Mouse (Mus musculus) large intestine, adult 2 months (tissue): ENCODE data around the gene Qrfpr. TPM values are rescaled to one million over a fixed set of nuclear protein-coding genes. Genes with fewer than 3 reads are reported as not detected.

Source experiments
- DNase-seq: peaks from one replicate; pipeline ENCODE4 v3.0.0-alpha.2; 2012; ENCODE audit warnings: low read depth, low spot score
- WGBS: fragments of 180-500 bp; shearing (Covaris S2); methylation state at CpG from one replicate; pipeline ENCODE4 v1.1.7; 2018; 5-methylcytosine and 5-hydroxymethylcytosine counted together
- polyA plus RNA-seq: library from polyadenylated mRNA; depleted of rRNA; stranded (reverse); fragments of >200 nt; gene quantifications from 2 replicates; pipeline ENCODE4 v1.2.3, GENCODE M21; 2012; rRNA removed

Qrfpr gene
- not detected in 2 replicates for polyA plus RNA-seq

DNA sequence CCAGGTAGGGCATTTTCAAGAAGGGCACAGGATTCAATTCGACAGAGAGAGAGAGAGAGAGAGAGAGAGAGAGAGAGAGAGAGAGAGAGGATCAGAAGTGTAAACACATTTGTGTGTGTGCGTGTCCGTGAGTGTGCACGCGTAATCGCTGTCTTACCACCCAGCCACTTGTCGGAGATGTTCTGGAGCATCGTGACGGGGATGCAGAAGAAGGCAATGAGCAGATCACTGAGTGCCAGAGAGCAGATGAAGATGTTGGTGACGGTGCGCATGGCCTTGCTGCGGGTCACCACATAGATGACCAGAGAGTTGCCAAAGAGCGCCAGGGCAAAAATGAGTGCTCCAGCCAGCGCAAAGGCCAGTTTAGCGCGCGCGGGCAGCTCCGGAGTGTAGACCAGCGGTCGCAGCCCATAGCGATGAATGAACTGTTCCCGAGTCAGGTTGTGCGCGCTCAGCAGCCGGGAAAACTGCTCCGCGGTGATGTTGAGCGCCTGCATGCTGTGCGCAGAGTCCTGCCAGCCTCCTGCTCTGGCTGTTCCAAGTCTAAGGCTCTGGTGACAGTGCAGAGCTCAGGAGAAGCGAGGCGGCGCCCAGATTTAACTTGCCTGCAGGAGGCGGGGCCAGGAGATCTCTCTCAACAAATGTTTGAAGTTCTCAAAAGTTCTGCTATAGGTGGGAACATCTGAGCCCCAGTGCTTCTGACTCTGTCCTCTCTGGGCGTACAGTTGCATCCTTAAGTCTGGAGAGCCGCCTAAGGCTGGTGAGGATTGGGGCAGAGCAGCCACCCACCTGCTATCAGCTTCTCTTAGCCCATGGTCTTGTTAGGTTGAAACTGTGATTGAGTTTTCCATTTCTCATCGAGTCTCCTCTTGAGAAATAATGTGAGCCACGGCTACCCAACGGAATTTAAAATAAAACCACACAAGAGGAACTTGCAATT lies at the start of gene Qrfpr:
TSS of gene Qrfpr (minus strand) at position 571 of the 940 bp plus-strand sequence.
- DNase-seq, result no peak
- 10% methylated on average over 39 of the region's 39 CpGs for WGBS

DNA sequence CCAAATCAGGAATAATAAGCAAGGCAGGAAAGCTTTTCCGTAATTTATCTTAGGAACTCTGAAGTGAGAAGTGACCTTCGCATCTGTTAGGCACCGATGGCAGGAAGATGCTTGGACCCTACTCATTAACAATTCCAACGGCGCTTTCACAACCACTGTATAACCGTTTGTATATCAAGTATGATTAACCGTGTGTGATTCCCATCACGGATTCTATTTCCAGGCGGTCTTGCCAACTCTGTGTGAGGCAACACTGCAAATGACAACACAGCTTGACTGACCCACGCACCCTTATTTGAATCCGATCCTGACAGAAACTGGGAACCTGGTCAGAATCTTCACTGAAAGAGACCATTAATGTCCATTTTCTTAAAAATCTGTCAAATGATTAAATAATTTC lies 41.8 kb upstream of the Qrfpr start:
- no peak for DNase-seq
- 87% methylated on average over 11 of the region's 11 CpGs for WGBS

DNA sequence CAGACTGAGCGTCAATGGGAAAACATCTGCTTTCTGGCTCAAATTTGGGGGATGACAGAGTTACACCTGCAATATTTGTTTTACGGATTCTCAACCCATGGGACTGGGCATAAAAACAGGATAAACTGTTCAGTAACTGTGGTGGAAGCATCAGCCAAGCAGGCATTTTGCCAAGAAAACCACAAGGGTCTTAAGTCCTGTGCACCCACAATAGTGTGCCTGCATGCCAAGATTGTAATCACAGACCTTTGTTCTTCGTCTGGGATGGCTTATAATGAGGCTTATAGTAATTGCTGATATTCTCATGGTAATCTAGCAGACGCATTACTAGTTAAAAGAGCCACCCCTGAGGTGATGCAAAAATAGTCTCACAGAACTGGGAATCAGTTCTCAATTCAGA lies 41.2 kb upstream of the Qrfpr start:
- 69% methylated on average over 4 of the region's 4 CpGs for WGBS
- no peak for DNase-seq

DNA sequence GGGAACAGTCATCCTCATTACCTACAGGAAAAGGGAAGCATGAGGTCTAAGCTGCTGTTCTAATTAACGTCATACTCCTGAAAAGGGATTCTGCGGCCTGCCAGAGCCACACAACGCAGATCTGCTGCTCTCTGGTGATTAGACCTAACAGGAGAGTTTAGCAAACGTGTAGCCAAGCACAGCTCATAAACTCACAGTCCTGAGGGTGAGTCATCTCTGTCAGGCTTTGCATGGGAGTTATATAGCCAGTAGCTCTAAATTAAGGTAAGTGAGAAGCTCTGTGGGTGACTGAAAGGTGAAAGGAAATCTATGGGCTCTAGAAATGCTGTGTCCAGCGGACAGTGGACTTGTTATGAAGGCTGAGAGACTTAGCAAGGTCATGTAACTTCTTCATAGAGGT lies 28.5 kb upstream of the Qrfpr start:
- DNase-seq, result no peak
- 36% methylated on average over 5 of the region's 5 CpGs for WGBS

DNA sequence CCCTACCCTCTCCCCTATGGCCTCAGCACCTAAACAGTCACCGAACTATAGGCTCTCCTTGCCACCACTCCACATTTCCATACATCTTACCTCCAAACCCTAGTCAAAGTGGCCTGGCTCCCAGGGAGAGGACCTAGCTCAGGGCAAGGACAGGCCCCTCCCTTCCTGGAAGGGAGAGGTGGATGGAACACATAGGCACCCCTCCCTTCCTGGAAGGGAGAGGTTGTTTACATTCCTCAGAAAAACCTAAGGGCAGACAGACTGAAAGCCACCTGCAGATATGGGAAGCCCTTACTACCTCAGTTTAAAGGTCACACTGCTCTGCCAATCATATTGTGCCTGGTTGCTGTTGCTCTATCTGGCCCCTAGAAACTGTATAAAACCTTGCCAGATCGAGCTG lies 26.3 kb upstream of the Qrfpr start:
- DNase-seq, result no peak
- 79% methylated on average over 2 of the region's 2 CpGs for WGBS

DNA sequence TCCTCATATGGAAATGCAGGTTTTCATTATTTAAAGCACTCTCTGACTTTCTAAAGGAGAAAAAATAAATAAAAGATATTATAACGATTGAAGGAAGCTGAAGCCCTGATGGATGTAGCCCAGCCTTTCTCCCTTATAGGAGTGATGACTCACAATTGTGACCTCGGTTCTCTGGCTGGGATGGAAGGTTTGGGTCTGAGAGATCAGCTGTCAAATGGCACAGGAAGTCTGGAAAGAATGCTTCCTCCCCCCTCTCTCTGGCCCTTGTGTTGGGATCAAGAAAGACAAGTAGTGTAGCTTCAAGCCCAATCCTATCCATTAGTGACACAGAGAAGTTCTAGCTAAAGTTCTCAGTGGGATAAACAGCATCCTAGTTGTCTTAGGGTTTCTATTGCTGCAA lies 7.8 kb upstream of the Qrfpr start:
- no peak for DNase-seq
- WGBS, result 46% methylated on average over 2 of the region's 2 CpGs

DNA sequence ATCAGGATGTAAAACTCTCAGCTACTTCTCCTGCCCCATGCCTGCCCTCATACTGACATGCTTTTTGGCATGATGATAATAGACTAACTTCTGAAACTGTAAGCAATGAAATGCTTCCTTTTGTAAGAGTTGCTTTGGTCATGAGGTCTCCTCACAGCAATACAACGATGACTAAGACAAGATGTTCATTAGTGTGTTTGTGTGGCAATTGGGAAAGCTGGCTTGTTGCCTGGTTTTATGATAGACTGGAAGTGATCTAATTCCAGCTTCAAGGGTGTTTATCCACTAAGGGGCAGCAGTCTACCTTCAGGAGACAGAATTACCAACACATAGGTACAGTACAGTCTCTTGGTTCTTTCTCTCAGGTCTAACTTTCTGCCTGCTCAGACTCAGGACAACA lies 5.1 kb upstream of the Qrfpr start:
- 58% methylated on average over 1 of the region's 1 CpGs for WGBS
- DNase-seq, result no peak

DNA sequence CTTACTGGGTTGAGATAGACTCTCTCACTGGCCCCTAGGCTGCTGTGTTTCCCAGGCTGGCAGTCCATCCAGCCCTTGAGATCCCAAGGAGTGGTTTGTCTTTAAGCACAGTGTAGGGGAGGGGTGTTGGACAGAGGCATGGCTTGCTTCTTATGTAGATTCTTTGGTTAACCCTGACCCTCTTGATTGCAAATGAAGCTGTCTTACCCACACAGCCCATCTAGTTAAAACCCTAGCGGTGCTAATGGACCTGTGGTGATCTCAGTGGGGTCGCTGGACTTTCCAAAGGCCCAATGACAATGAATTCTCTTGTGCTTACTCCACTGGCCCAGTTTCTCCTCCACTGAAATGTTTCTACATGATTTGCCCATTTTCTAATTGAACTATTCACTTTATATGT lies 1.2 kb upstream of the Qrfpr start:
- 35% methylated on average over 2 of the region's 2 CpGs for WGBS
- DNase-seq, result no peak

DNA sequence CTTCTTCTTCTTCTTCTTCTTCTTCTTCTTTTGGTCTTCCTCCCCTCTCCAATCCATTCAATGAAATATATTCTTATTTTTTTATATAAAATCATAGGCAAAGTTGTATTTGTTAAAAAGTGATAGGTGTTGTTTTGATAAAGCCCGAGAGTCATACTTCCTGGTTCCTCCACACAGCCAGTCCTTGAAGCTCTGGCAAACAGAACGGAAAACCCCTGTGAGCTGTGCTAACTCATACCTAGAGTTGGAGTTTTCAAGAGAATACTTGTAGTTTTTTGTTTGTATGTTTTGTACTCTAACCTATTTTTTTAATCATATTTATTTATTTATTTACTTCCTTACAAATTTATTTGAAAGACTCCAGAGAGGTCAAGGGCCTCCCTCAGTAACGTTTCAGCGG lies 9.4 kb downstream of the Qrfpr start:
- no peak for DNase-seq
- WGBS, result 67% methylated on average over 4 of the region's 4 CpGs

DNA sequence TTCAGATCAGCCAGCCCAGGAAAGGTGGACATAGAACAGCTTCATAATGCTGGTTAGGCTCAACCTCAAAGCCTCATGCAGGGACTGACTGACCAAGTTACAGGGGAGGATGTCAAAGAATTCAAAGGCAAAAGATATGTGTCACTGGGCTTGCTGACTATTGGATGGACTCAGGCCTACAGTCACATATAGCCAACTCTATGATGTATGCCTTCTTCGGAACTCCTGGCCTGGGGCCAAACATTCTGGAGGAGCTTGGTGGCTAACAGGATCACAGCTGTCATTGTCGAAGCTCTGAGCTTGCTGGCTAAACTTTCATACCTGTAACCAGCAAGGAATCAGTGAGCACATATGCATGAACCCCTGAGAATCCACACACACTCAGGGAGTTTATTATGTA lies 11.2 kb downstream of the Qrfpr start:
- 27% methylated on average over 2 of the region's 2 CpGs for WGBS

DNA sequence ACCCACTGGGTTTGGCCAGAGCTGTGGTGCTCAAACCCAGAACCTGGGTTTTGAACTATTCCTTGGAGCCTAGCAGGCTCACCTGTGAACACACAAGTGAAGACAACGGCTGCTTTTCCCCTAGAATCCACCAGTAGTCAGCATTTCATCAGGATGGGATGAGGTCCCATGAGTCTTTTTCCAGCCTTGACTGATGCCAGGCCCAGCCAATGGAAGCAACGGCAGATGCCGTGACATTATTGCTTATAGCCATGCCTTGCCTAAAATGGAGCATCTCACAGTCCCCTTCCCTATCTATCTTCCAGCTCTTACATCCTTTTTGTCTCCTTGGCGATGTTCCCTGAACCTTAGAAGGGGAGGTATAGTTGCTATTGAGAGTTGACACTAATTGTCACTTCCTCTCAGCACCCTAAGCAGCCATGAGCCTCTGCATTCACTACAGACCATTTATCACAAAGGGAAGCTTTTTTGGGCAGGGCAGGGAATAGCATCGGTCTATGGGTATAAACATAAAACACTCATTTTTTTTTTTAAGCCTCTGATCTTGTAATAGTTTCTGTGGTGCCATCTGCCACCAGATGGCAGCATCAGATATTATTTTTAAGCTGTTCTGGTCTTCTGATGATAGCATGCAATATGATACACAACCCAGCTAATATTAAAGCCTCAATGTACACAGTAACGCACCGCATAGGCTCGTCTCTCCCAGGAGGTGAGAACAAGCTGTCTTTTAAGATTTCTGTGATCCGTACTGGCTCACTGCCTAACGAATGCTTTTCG lies 12.1 kb downstream of the Qrfpr start:
- no peak for DNase-seq

More for the DNA sequence above, 11.2 kb downstream of the Qrfpr start:
- DNase-seq, result no peak

DNA sequence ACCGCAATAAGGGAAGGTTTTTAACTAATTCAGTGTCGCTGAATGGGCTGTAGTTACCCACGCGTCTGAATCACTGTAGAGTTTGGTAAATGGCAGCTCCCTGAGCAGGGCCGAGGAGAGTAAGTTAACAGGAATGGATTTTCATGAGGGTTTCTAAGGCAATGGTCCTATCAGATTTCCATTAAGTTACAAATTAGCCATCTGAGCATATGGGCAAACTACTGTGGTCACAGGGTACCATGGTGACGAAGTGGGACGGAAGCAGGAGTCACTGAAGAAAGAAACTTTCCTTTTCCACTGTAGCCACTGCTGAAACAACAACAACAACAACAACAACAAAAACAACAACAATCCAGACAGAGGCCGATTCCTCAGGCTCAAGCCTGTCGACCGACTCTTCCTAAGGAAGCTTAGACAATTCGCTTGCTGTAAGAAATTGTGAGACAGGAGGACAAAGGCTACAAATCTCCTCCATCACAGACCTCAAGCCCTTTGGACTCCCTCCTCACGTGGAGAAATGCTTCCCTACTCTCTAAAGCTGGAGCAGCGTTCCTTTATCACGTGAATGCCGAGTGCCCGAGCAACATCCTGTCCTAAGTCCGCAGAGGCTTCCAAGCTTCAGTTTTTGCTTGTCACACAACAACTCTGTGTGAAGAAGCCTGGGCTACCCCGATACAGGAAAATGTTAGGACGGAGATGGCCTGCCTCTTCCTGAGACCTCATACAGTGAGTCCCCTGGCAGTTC lies 14.4 kb downstream of the Qrfpr start:
- 76% methylated on average over 19 of the region's 19 CpGs for WGBS
- DNase-seq, result no peak

More for the DNA sequence above, 12.1 kb downstream of the Qrfpr start:
- WGBS, result 45% methylated on average over 11 of the region's 11 CpGs

DNA sequence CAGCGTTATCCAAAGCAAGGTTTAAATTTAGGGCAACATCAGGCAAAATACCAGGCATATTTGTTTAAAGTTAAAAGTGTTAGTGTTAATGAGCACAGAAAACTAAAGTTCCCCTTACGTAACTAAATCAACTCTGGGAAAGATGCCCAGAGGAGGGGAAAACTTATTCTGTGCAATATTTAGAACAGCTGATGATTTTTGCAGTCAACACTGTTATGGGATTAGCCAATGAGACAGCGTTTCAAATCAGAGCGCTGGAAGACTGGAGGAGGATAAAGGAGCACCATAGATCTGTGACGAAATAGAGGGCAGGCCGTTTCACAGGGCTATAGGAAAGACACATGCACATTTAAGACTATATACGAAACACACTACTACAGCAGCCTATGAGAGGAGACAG lies 19.2 kb downstream of the Qrfpr start:
- DNase-seq, result no peak
- WGBS, result 61% methylated on average over 7 of the region's 7 CpGs

DNA sequence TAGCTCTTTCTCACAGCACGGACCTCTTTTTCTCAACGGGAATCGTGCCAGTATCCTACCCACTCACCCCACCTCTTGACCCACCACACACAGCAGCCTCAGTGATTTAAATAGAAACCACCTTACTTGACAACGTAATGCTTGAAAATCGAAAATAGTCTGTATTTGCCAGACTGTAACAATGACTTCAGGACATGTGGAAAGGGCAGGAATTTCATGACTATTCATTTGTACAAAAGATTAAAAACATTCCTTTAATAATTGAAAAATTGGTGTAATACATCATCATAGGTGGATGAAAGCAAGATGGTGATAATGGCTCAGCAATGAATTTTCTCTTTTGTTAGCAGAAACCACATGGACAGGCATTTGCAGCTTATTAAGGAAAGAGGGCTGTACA lies 21.0 kb downstream of the Qrfpr start:
- 75% methylated on average over 5 of the region's 5 CpGs for WGBS

DNA sequence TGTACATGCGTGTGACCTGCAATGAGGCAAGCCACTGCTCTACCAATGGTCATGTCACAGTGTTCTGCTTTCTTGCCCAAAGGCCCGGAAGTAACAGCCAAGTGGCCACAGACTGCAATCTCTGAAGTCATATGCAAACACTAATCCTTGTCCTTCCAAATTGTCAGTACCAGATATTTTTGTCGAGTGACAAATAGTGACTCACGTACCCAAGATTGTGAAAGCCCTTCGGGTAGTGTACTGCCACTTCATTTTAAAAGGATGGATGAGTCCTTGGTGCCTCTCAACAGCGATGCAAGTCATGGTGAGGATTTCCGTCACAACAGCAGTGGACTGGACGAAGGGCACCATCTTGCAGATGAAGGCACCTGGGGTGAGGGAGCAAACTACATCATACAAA lies 32.9 kb downstream of the Qrfpr start:
- WGBS, result 85% methylated on average over 8 of the region's 8 CpGs
- DNase-seq, result no peak

More for the DNA sequence above, 21.0 kb downstream of the Qrfpr start:
- DNase-seq, result no peak

DNA sequence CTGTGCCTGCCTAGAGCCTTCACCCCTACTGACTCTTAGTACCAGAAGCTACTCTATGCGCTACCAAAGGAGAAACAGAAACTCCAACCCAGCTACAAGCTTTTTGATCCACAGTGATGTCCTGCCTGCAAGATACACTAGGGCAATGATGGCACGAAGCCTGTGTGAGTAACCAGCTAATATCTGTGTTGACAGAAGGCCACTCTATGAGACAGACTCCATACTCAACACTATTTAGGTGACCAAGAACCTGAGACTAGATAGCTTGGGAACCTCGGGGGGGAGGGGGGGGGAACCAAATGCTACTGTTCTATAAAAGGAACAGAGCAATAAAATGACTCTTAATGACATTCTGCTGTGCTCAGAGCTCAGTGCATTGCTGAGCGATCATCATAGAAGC lies 35.6 kb downstream of the Qrfpr start:
- no peak for DNase-seq
- 58% methylated on average over 4 of the region's 4 CpGs for WGBS

DNA sequence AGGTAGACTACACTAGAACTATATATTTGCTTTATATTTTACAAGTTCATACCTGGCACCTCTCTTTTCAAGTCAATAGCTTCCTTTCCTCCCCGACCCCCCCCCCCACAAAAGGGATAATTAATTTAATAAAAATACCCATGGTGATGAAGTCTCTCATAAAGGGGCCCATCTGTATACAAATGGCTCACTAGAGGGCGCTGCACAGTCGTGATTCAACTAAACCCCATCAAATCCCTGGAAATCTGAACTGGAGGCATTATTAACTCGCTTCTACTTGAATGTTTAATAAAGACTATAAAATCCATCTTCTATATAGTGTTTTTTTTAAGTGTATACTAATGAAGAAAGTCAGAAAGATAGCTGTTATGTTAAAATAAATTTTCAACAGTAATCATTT lies 40.6 kb downstream of the Qrfpr start:
- 6% methylated on average over 4 of the region's 4 CpGs for WGBS
- no peak for DNase-seq

DNA sequence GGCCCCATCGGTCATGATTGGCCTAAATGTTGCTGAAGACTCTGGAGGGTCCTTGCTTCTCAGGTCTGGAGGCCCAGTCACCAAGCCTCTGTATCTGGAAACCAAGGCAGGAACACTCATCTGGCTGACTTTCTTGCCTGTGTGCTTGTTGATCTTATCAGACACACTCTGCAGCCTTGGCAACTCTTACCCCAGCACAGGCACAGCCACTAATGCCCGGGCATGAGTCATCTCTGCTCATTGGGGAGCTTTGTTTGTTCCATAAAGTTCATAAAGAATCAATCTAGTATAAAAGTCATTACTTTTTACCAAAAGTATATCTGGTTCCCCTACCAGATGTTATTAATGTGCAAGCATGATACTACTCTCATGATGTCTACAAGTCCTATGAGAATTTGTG lies 48.4 kb downstream of the Qrfpr start:
- no peak for DNase-seq
- WGBS, result 79% methylated on average over 2 of the region's 2 CpGs

DNA sequence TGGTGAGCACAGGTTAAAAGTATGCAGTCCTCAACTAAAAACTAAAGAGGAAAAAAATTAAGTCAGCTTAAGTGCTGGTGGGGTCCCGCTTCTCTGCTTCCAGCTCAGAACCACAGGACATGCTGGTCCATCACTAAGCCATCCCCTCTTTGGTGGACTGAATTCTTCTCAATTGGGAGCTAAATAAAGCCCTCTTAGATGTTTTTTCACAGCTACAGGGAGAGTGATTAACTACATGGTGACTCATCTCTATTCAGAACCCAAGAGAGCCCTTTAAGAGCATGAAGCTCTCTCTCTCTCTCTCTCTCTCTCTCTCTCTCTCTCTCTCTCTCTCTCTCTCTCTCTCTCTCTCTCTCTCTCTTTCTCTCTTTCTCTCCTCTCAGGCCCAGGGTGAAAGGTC lies 50.8 kb downstream of the Qrfpr start:
- DNase-seq, result no peak
- 97% methylated on average over 1 of the region's 1 CpGs for WGBS

DNA sequence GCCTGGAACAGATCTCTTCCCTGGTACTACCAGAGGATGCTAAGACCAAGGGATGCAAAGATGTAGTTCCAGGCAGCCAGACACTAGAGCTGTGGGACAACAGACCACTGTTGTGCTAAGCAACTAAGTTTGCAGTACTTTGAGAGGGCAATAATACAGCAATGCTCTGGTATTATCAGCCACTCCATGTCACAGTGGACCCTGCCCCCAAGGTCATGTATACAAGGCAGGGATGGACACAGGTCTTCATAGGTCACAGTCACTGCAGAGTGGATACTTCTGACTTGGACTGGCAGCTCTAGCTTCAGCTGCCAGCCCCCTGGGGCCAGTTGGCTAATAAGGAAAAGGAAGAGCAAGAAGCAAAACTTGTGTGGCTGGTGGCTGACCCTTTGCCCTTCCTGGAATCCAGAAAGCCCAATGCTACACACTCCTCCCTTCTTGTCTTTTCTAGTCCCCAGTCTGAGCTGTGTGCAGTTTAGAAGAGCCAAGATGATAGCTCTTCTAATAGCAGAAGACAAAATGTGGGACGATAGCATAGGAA lies 51.4 kb downstream of the Qrfpr start:
- WGBS, result 90% methylated on average over 1 of the region's 1 CpGs

More for the DNA sequence above, 51.4 kb downstream of the Qrfpr start:
- DNase-seq, result no peak
